Mouse (Mus musculus) lung, adult 2 months (tissue): ENCODE data around the gene Numbl.

Experiments used
- CTCF ChIP-seq: fragments of 200-500 bp; IDR thresholded peaks from 2 replicates; pipeline ENCODE4 v1.5.1; 2011; ENCODE audit warnings: mild to moderate bottlenecking, low read length, control low read depth; ENCODE audit not compliant: insufficient read depth
- POLR2A ChIP-seq: fragments of 200-500 bp; IDR thresholded peaks from 2 replicates; pipeline ENCODE4 v1.6.1; 2011; ENCODE audit warnings: low read depth, mild to moderate bottlenecking, control low read depth, low read length, borderline replicate concordance; ENCODE audit errors: extremely low read depth

DNA sequence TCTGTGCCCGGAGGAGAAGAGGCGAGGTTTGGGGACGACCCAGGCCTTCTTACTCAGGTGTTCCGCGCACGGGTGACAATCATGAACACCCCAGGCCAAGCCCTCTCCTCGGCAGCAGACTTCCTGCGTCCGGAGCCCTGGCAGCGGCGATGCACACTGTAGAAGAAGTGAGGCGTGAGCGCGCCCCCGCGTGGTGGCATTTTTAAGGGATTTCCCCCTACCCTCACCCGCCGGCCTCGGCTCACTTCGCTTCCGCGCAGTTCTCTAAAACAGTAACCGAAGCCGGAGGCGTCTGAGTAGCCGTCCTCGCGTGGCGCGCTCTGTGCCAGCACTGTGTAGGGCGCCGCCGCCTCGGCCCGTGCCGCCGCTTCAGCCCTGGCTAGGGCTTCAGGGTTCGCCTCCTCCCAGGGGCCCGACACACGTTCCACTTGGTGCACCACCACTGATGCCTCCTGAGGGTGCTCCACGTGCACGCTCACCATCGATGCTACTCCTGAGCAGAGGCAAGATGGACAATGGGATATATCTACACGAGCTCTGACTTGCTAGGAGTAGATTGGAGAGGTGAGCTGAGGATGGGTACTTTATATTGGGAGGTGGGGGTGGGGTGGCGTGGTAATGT is 71.2 kb downstream of the Numbl start:
- TF ChIP-seq POLR2A (no peak), CTCF (peak; percentile 55)
